Mouse (Mus musculus) large intestine, adult 2 months (tissue): ENCODE results near the gene Olfr460. TPM values are rescaled to one million over a fixed set of nuclear protein-coding genes. Genes with fewer than 3 reads are reported as not detected.
"Not testable (repeated sequence)": the region's sequence is repeated elsewhere in the genome, so short reads cannot be mapped to it uniquely, and the experiment has no call there.

Experiments
- DNase-seq: peaks from one replicate; pipeline ENCODE4 v3.0.0-alpha.2; 2012; ENCODE audit warnings: low read depth, low spot score
- WGBS: fragments of 180-500 bp; shearing (Covaris S2); methylation state at CpG from one replicate; pipeline ENCODE4 v1.1.7; 2018; 5-methylcytosine and 5-hydroxymethylcytosine counted together
- polyA plus RNA-seq: library from polyadenylated mRNA; depleted of rRNA; stranded (reverse); fragments of >200 nt; gene quantifications from 2 replicates; pipeline ENCODE4 v1.2.3, GENCODE M21; 2012; rRNA removed

Olfr460 gene
- not detected in 2 replicates for polyA plus RNA-seq

GRCm38 (mm10) chr6:40569187-40569586 is at the start of gene Olfr460:
TSS of gene Olfr460 (plus strand) at chr6:40569487.
- WGBS = 56% methylated on average over 3 of the region's 3 CpGs
- DNase-seq = no peak

GRCm38 (mm10) chr6:40544690-40545089 is 24.6 kb upstream of the Olfr460 start:
- 86% methylated on average over 10 of the region's 10 CpGs for WGBS
- no peak for DNase-seq

GRCm38 (mm10) chr6:40554950-40555349 is 14.3 kb upstream of the Olfr460 start, which contains the start of gene Olfr461:
TSS of gene Olfr461 (minus strand) at chr6:40555050.
- WGBS = 87% methylated on average over 2 of the region's 2 CpGs
- no peak for DNase-seq

GRCm38 (mm10) chr6:40573618-40574017 is 4.3 kb downstream of the Olfr460 start:
- 71% methylated on average over 3 of the region's 3 CpGs for WGBS
- no peak for DNase-seq

GRCm38 (mm10) chr6:40576305-40576704 is 7.0 kb downstream of the Olfr460 start:
- WGBS = 53% methylated on average over 1 of the region's 1 CpGs
- no peak for DNase-seq

- no peak for DNase-seq
- WGBS = 60% methylated on average over 6 of the region's 6 CpGs
Observed at GRCm38 (mm10) chr6:40584336-40584735, 15.0 kb downstream of the Olfr460 start.

- WGBS = 69% methylated on average over 5 of the region's 5 CpGs
Observed at GRCm38 (mm10) chr6:40585645-40586044, 16.4 kb downstream of the Olfr460 start, which contains the start of gene Clec5a. TSS of gene Clec5a (minus strand) at chr6:40585821.

GRCm38 (mm10) chr6:40588346-40588745 is 19.1 kb downstream of the Olfr460 start:
- 88% methylated on average over 2 of the region's 2 CpGs for WGBS
- DNase-seq = no peak

More at GRCm38 (mm10) chr6:40585645-40586044, 16.4 kb downstream of the Olfr460 start, which contains the start of gene Clec5a:
- DNase-seq = no peak

GRCm38 (mm10) chr6:40594804-40595550 is 25.7 kb downstream of the Olfr460 start:
- WGBS = 70% methylated on average over 3 of the region's 3 CpGs
- DNase-seq = no peak

- DNase-seq = not testable (repeated sequence)
- 51% methylated on average over 4 of the region's 4 CpGs for WGBS
Observed at GRCm38 (mm10) chr6:40598546-40598945, 29.3 kb downstream of the Olfr460 start.

- no peak for DNase-seq
Observed at GRCm38 (mm10) chr6:40607431-40607830, 38.1 kb downstream of the Olfr460 start.

- DNase-seq = no peak
- WGBS = 41% methylated on average over 8 of the region's 8 CpGs
Observed at GRCm38 (mm10) chr6:40610244-40610643, 41.0 kb downstream of the Olfr460 start.

- 71% methylated on average over 4 of the region's 4 CpGs for WGBS
- DNase-seq = no peak
Observed at GRCm38 (mm10) chr6:40613260-40613852, 44.1 kb downstream of the Olfr460 start, which contains the start of gene Tas2r138. TSS of gene Tas2r138 (minus strand) at chr6:40613310.

- WGBS = 6% methylated on average over 2 of the region's 2 CpGs
- peak; percentile 56 for DNase-seq
Observed at GRCm38 (mm10) chr6:40617965-40618364, 48.7 kb downstream of the Olfr460 start.

Other genes with a start within 250 kb of the Olfr460 start
- gene Agk, start 244.3 kb upstream of the Olfr460 start, polyA plus RNA-seq = 7.7 and 8.4 TPM in 2 replicates
- 2.9 and 5.7 TPM in 2 replicates for gene E330009J07Rik, start 133.4 kb upstream of the Olfr460 start, polyA plus RNA-seq
- not detected in 2 replicates for gene Wee2, start 130.4 kb upstream of the Olfr460 start, polyA plus RNA-seq
- gene Ssbp1, start 98.1 kb upstream of the Olfr460 start, polyA plus RNA-seq = 6.4 and 8.3 TPM in 2 replicates
- not detected in 2 replicates for gene Tas2r137, start 78.3 kb upstream of the Olfr460 start, polyA plus RNA-seq
- not detected in 2 replicates for gene Tas2r108, start 76.0 kb upstream of the Olfr460 start, polyA plus RNA-seq
- not detected in 2 replicates for gene Prss37, start 50.0 kb upstream of the Olfr460 start, polyA plus RNA-seq
- not detected in 2 replicates for gene Olfr461, start 14.4 kb upstream of the Olfr460 start, polyA plus RNA-seq
- 0.35 and 0.43 TPM in 2 replicates for gene Clec5a, start 16.3 kb downstream of the Olfr460 start, polyA plus RNA-seq
- gene Tas2r138, start 43.8 kb downstream of the Olfr460 start, polyA plus RNA-seq = not detected in 2 replicates
- 237 and 588 TPM in 2 replicates for gene Mgam, start 59.3 kb downstream of the Olfr460 start, polyA plus RNA-seq